Mouse (Mus musculus) gastrocnemius, adult 2 months (tissue): ENCODE results near the gene Rapgefl1. TPM values are rescaled to one million over a fixed set of nuclear protein-coding genes. Genes with fewer than 3 reads are reported as not detected.

Experiments used
- DNase-seq: peaks from one replicate; pipeline ENCODE4 v3.0.0; 2022
- H3K27ac ChIP-seq: fragments of 200-600 bp; 2 replicates; pipeline ENCODE4 v1.8.1; 2022; ENCODE audit warnings: mild to moderate bottlenecking
- H3K4me3 ChIP-seq: fragments of 200-600 bp; 2 replicates; pipeline ENCODE4 v1.8.1; 2022; ENCODE audit warnings: mild to moderate bottlenecking, moderate library complexity
- CTCF ChIP-seq: fragments of 200-600 bp; IDR thresholded peaks from 2 replicates; pipeline ENCODE4 v1.8.1; 2022; ENCODE audit warnings: antibody characterized with exemption, mild to moderate bottlenecking, moderate library complexity
- intact Hi-C: fragments of 180-260 bp; cut with DNase I; formaldehyde crosslinking; loops from one replicate; pipeline ENCODE4 v1.15.1; 2025
- total RNA-seq, 2 experiments: library from RNA; stranded (reverse); gene quantifications; 2 replicates each; pipeline ENCODE4 v1.2.3; 2021

The Rapgefl1 gene
- total RNA-seq, 2 experiments from 2014 or later = 0.22 to 0.26 TPM

- no peak overlapping the region for H3K4me3 ChIP-seq
- TF ChIP-seq CTCF = no peak
- no peak overlapping the region for H3K27ac ChIP-seq
- DNase-seq = no peak
- intact Hi-C loops = no loop called here
These were observed 12.8 kb downstream of the Rapgefl1 start for GRCm38 (mm10) chr11:98849196-98849894.

- no peak overlapping the region for H3K4me3 ChIP-seq
- TF ChIP-seq CTCF = no peak
- H3K27ac ChIP-seq = no peak overlapping the region
- intact Hi-C loops = no loop called here
- no peak for DNase-seq
These were observed 13.8 kb downstream of the Rapgefl1 start for GRCm38 (mm10) chr11:98850100-98851093.

GRCm38 (mm10) chr11:98854116-98854515, 17.5 kb downstream of the Rapgefl1 start:
- peak; percentile 3; the same call in 1 of the 2 replicates for TF ChIP-seq CTCF
- Histone ChIP-seq H3K4me3 (no peak overlapping the region), H3K27ac (no peak overlapping the region)
- no peak for DNase-seq
- intact Hi-C loops = no loop called here

- intact Hi-C loops = no loop called here
- Histone ChIP-seq H3K4me3 (no peak overlapping the region), H3K27ac (no peak overlapping the region)
- TF ChIP-seq CTCF = no peak
- no peak for DNase-seq
These were observed 18.1 kb downstream of the Rapgefl1 start for GRCm38 (mm10) chr11:98854659-98855058.

GRCm38 (mm10) chr11:98858759-98859731, 22.5 kb downstream of the Rapgefl1 start:
- H3K4me3 ChIP-seq = no peak overlapping the region
- H3K27ac ChIP-seq = no peak overlapping the region
- TF ChIP-seq CTCF = peak; percentile 86
- intact Hi-C loops = loop anchor here (1.0 kb wide), 1 partner anchor 49 kb away; no protein-coding TSS in a partner anchor
- DNase-seq = peak; percentile 89

GRCm38 (mm10) chr11:98863028-98863750, 26.6 kb downstream of the Rapgefl1 start, which contains the start of gene Wipf2:
TSS of gene Wipf2 (plus strand) at chr11:98863638.
- Histone ChIP-seq H3K4me3 (peak within 1 kb of the TSS; percentile 86), H3K27ac (peak within 1 kb of the TSS; percentile 89)
- peak; percentile 98 for DNase-seq
- intact Hi-C loops = loop anchor here (5.0 kb wide), 1 partner anchor 104 kb away; no protein-coding TSS in a partner anchor
- TF ChIP-seq CTCF = peak; percentile 80

GRCm38 (mm10) chr11:98863751-98864429, 27.3 kb downstream of the Rapgefl1 start:
- no peak for TF ChIP-seq CTCF
- Histone ChIP-seq H3K27ac (peak overlapping the region; percentile 89), H3K4me3 (peak overlapping the region; percentile 86)
- no peak for DNase-seq
- intact Hi-C loops = loop anchor here (5.0 kb wide), 1 partner anchor 103 kb away; no protein-coding TSS in a partner anchor

- no peak for DNase-seq
- intact Hi-C loops = no loop called here
- TF ChIP-seq CTCF = no peak
- H3K4me3 ChIP-seq = no peak overlapping the region
- H3K27ac ChIP-seq = no peak overlapping the region
These were observed 30.7 kb downstream of the Rapgefl1 start for GRCm38 (mm10) chr11:98867293-98867692.

- DNase-seq = peak; percentile 49
- intact Hi-C loops = no loop called here
- no peak overlapping the region for H3K4me3 ChIP-seq
- H3K27ac ChIP-seq = peak overlapping the region; percentile 84
- no peak for TF ChIP-seq CTCF
These were observed 33.3 kb downstream of the Rapgefl1 start for GRCm38 (mm10) chr11:98869906-98870305.

GRCm38 (mm10) chr11:98870791-98871190, 34.2 kb downstream of the Rapgefl1 start:
- DNase-seq = no peak
- Histone ChIP-seq H3K27ac (peak overlapping the region; percentile 84), H3K4me3 (no peak overlapping the region)
- intact Hi-C loops = no loop called here
- no peak for TF ChIP-seq CTCF

- Histone ChIP-seq H3K27ac (peak overlapping the region; percentile 84), H3K4me3 (peak overlapping the region; percentile 57; the same call in 1 of the 2 replicates)
- intact Hi-C loops = no loop called here
- TF ChIP-seq CTCF = no peak
- DNase-seq = no peak
These were observed 34.8 kb downstream of the Rapgefl1 start for GRCm38 (mm10) chr11:98871416-98871815.
